29 mouse cellular contexts compared by ENCODE assay signal in genomic region chr2:14140044-14140443, GRCm38 (mm10). TPM values are rescaled to one million over a fixed set of nuclear protein-coding genes. Genes with fewer than 3 reads are reported as not detected.
A peak's percentile ranks its signal among the peaks of the same experiment; 100 is the strongest.
DNase-seq lines count a peak whose midpoint lies in the region; ATAC-seq lines count a peak whose summit lies in the region.
"Had no signal": no experiment of that assay in that cellular context is flagged by ENCODE, and none has a peak within 500 bp of the region (broad histone marks: within the 10 kb centered on the region; RNA-seq: fewer than 3 reads in every experiment).

No protein-coding gene starts in this region.

- H3K9ac ChIP-seq in heart, embryonic 12.5 days: no peak overlapping the region
- H3K9ac ChIP-seq in midbrain, embryonic 11.5 days (ENCODE audit: low read length): no peak overlapping the region
- H3K9ac ChIP-seq in midbrain, embryonic 15.5 days: no peak overlapping the region
- H3K9ac ChIP-seq in intestine, embryonic 16.5 days (ENCODE audit: low read depth, low read length): no peak overlapping the region
- H3K9ac ChIP-seq: embryonic facial prominence, embryonic 12.5 days; hindbrain, embryonic 12.5 days; lung, embryonic 15.5 days; neural tube, embryonic 13.5 days had no signal

- peak; percentile 21 for DNase-seq in embryo, embryonic 10 days (ENCODE audit: low spot score)
- no peak for DNase-seq in embryo, embryonic 11 days
- no peak for DNase-seq in heart, postnatal 4 days
- no peak for DNase-seq in midbrain, embryonic 11.5 days (ENCODE audit: low spot score, missing footprints)
- DNase-seq: adrenal gland, postnatal 25 days; cerebellum, adult 11-12 months; cerebellum, adult 9-11 months; gastrocnemius, adult 2 months; gastrocnemius, postnatal 36 days; heart, adult 2 months; kidney, postnatal 14 days; layer of hippocampus, adult 9-11 months; thymus, postnatal 14 days had no signal

- no peaks in the 10 kb centered on the region for H3K9me3 ChIP-seq in heart, embryonic 12.5 days (replicated peaks)
- no peaks in the 10 kb centered on the region for H3K9me3 ChIP-seq in midbrain, embryonic 11.5 days (ENCODE audit: control insufficient read depth, low read length)
- H3K9me3 ChIP-seq in midbrain, embryonic 15.5 days: no peaks in the 10 kb centered on the region
- no peaks in the 10 kb centered on the region for H3K9me3 ChIP-seq in intestine, embryonic 16.5 days (ENCODE audit: control insufficient read depth, low read length)
- H3K9me3 ChIP-seq: embryonic facial prominence, embryonic 12.5 days; hindbrain, embryonic 12.5 days; lung, embryonic 15.5 days; neural tube, embryonic 13.5 days had no signal

- H3K27me3 ChIP-seq in heart, embryonic 12.5 days (replicated peaks): no peaks in the 10 kb centered on the region
- H3K27me3 ChIP-seq in midbrain, embryonic 11.5 days (ENCODE audit: control insufficient read depth, insufficient read depth, low read length): no peaks in the 10 kb centered on the region
- H3K27me3 ChIP-seq in midbrain, embryonic 15.5 days (replicated peaks): no peaks in the 10 kb centered on the region
- no peaks in the 10 kb centered on the region for H3K27me3 ChIP-seq in intestine, embryonic 16.5 days (replicated peaks; ENCODE audit: control insufficient read depth, insufficient read depth, low read length)
- H3K27me3 ChIP-seq: CH12.LX; embryonic facial prominence, embryonic 12.5 days; hindbrain, embryonic 12.5 days; lung, embryonic 15.5 days; neural tube, embryonic 13.5 days; Patski had no signal

- H3K4me2 ChIP-seq in heart, embryonic 12.5 days: no peak overlapping the region
- no peak overlapping the region for H3K4me2 ChIP-seq in midbrain, embryonic 11.5 days
- no peak overlapping the region for H3K4me2 ChIP-seq in midbrain, embryonic 15.5 days
- H3K4me2 ChIP-seq in intestine, embryonic 16.5 days (ENCODE audit: low read depth, low read length): no peak overlapping the region
- H3K4me2 ChIP-seq: embryonic facial prominence, embryonic 12.5 days; hindbrain, embryonic 12.5 days; lung, embryonic 15.5 days; neural tube, embryonic 13.5 days had no signal

- WGBS in heart, embryonic 12.5 days: 59% methylated on average over 2 of the region's 2 CpGs
- WGBS in midbrain, embryonic 11.5 days: 33% methylated on average over 2 of the region's 2 CpGs
- WGBS in midbrain, embryonic 15.5 days: 38% methylated on average over 2 of the region's 2 CpGs
- WGBS in intestine, embryonic 16.5 days: 65% methylated on average over 2 of the region's 2 CpGs

- peaks cover 40% of the 10 kb centered on the region for H3K36me3 ChIP-seq in heart, embryonic 12.5 days
- H3K36me3 ChIP-seq in midbrain, embryonic 11.5 days (ENCODE audit: control insufficient read depth, insufficient read depth, low read length): peaks cover 12% of the 10 kb centered on the region
- peaks cover 8% of the 10 kb centered on the region; the same call in 1 of the 2 replicates for H3K36me3 ChIP-seq in midbrain, embryonic 15.5 days (replicated peaks)
- peaks cover 10% of the 10 kb centered on the region for H3K36me3 ChIP-seq in intestine, embryonic 16.5 days (ENCODE audit: control insufficient read depth, insufficient read depth, low read length)

- H3K4me3 ChIP-seq in heart, embryonic 12.5 days: no peak overlapping the region
- no peak overlapping the region for H3K4me3 ChIP-seq in midbrain, embryonic 11.5 days (ENCODE audit: low read depth, low read length)
- H3K4me3 ChIP-seq in midbrain, embryonic 15.5 days: no peak overlapping the region
- no peak overlapping the region for H3K4me3 ChIP-seq in intestine, embryonic 16.5 days (ENCODE audit: low read length)
- H3K4me3 ChIP-seq: embryonic facial prominence, embryonic 12.5 days; gastrocnemius, adult 2 months; heart, adult 2 months; hindbrain, embryonic 12.5 days; lung, embryonic 15.5 days; neural tube, embryonic 13.5 days had no signal

- peaks cover 14% of the 10 kb centered on the region for H3K4me1 ChIP-seq in heart, embryonic 12.5 days (replicated peaks)
- no peaks in the 10 kb centered on the region for H3K4me1 ChIP-seq in midbrain, embryonic 11.5 days (ENCODE audit: control insufficient read depth, insufficient read depth, low read length)
- H3K4me1 ChIP-seq in midbrain, embryonic 15.5 days: no peaks in the 10 kb centered on the region
- 0 out of 2 replicates have a peak, but pooled peaks cover 3% of the 10 kb centered on the region for H3K4me1 ChIP-seq in intestine, embryonic 16.5 days (ENCODE audit: control insufficient read depth, insufficient read depth, low read length)
- H3K4me1 ChIP-seq: embryonic facial prominence, embryonic 12.5 days; hindbrain, embryonic 12.5 days; lung, embryonic 15.5 days; neural tube, embryonic 13.5 days had no signal

- no peak overlapping the region for H3K27ac ChIP-seq in heart, embryonic 12.5 days (ENCODE audit: poor library complexity, severe bottlenecking)
- no peak overlapping the region for H3K27ac ChIP-seq in midbrain, embryonic 11.5 days (ENCODE audit: low read depth, low read length)
- no peak overlapping the region for H3K27ac ChIP-seq in midbrain, embryonic 15.5 days
- H3K27ac ChIP-seq in intestine, embryonic 16.5 days (ENCODE audit: low read length): no peak overlapping the region
- H3K27ac ChIP-seq: embryonic facial prominence, embryonic 12.5 days; gastrocnemius, adult 2 months; heart, adult 2 months; hindbrain, embryonic 12.5 days; hindbrain, postnatal 0 days; lung, embryonic 15.5 days; neural tube, embryonic 13.5 days had no signal

- peak; percentile 39; the same call in 1 of the 2 replicates for ATAC-seq in heart, embryonic 12.5 days (ENCODE audit: insufficient number of reproducible peaks, low FRiP score)
- ATAC-seq in midbrain, embryonic 11.5 days (ENCODE audit: low FRiP score): peak; percentile 42; the same call in 1 of the 2 replicates
- ATAC-seq in midbrain, embryonic 15.5 days (replicated peaks): no peak
- ATAC-seq in intestine, embryonic 16.5 days: peak; percentile 58
- ATAC-seq in megakaryocyte-erythroid progenitor cell, adult 5-6 weeks (replicated peaks; ENCODE audit: low FRiP score, low TSS enrichment, poor library complexity, severe bottlenecking): no peak
- ATAC-seq: forebrain, embryonic 16.5 days; hindbrain, postnatal 0 days; Patski had no signal

RNA-seq across cellular contexts. Expression of gene Tmem236, which starts 34.3 kb away (rescaled TPM):
- 0.05 and 0.09 TPM in 2 replicates for polyA plus RNA-seq in heart, embryonic 12.5 days (2016; fragmentation: Nextera tagmentation; extraction: Ambion mirVana)
- under 1 TPM; 0.21 to 0.25 TPM for total RNA-seq in heart, postnatal 4 days (2021)
- polyA plus RNA-seq in midbrain, embryonic 11.5 days (2014; fragmentation: Nextera tagmentation; extraction: Ambion mirVana): 0.08 TPM in 1 of 2 replicates, not detected in the other
- polyA plus RNA-seq in midbrain, embryonic 15.5 days (2015; fragmentation: Nextera tagmentation; extraction: Ambion mirVana): 0.06 and 0.12 TPM in 2 replicates
- polyA plus RNA-seq in intestine, embryonic 16.5 days (2015; fragmentation: Nextera tagmentation; extraction: Ambion mirVana): 28.5 and 32.5 TPM in 2 replicates
- not detected in 2 replicates for total RNA-seq in megakaryocyte-erythroid progenitor cell, adult 5-6 weeks (2014; fragmentation: Nextera tagmentation)
- total RNA-seq in megakaryocyte-erythroid progenitor cell, adult 5-6 weeks (2017): not detected in 2 replicates
- total RNA-seq: adrenal gland, adult 18-20 months; left cerebral cortex, postnatal 14 days; liver, adult 2 months had no signal
- polyA plus RNA-seq: heart, adult 2 months; hindbrain, embryonic 12.5 days; limb, embryonic 11.5 days; liver, adult 2 months; lung, embryonic 15.5 days had no signal

Comparison
In these comparisons a context has a peak if more than half of its experiments do, and no peak if none do; other contexts are left out.
1. ATAC-seq: peak in heart, embryonic 12.5 days (single experiment), midbrain, embryonic 11.5 days (single experiment) and intestine, embryonic 16.5 days (single experiment); none in midbrain, embryonic 15.5 days (single experiment) and megakaryocyte-erythroid progenitor cell, adult 5-6 weeks (single experiment).
2. RNA of gene Tmem236, which starts 34.3 kb away (polyA plus RNA-seq): 28.5 to 32.5 TPM in intestine, embryonic 16.5 days; 0.06 to 0.12 TPM in midbrain, embryonic 15.5 days, 0.05 to 0.09 TPM in heart, embryonic 12.5 days and 0.08 TPM in midbrain, embryonic 11.5 days; every median in the first group is over 10 times any median in the second.